Mouse (Mus musculus) intestine, postnatal 0 days (tissue): ENCODE measurements around the gene A4galt. TPM values are rescaled to one million over a fixed set of nuclear protein-coding genes. Genes with fewer than 3 reads are reported as not detected.

ENCODE experiments used
- ATAC-seq: fragments of 200-750 bp; cut with Nextera tagmentation; 2 replicates; pipeline ENCODE4 v1.8.0; 2017; ENCODE audit warnings: mild to moderate bottlenecking, moderate TSS enrichment, moderate library complexity
- H3K27ac ChIP-seq: fragments of 300-500 bp; sonication (generic); 2 replicates; pipeline ENCODE4 v1.5.1; 2014; ENCODE audit warnings: mild to moderate bottlenecking, low read depth, low read length, moderate library complexity
- H3K27me3 ChIP-seq: fragments of 300-500 bp; sonication (generic); replicated peaks from 2 replicates; pipeline ENCODE4 v1.6.1; 2014; ENCODE audit warnings: low read length, mixed read lengths; ENCODE audit not compliant: control insufficient read depth, insufficient read depth
- H3K36me3 ChIP-seq: fragments of 300-500 bp; sonication (generic); 2 replicates; pipeline ENCODE4 v1.6.1; 2014; ENCODE audit warnings: mild to moderate bottlenecking, moderate library complexity; ENCODE audit not compliant: control insufficient read depth, insufficient read depth
- H3K4me1 ChIP-seq: fragments of 300-500 bp; sonication (generic); replicated peaks from 2 replicates; pipeline ENCODE4 v1.6.1; 2014; ENCODE audit warnings: antibody characterized with exemption, low read length, mixed read lengths; ENCODE audit not compliant: control insufficient read depth, insufficient read depth
- H3K4me2 ChIP-seq: fragments of 300-500 bp; sonication (generic); replicated peaks from 2 replicates; pipeline ENCODE4 v1.6.1; 2014; ENCODE audit warnings: low read depth, mild to moderate bottlenecking, moderate library complexity
- H3K4me3 ChIP-seq: fragments of 300-500 bp; sonication (generic); 2 replicates; pipeline ENCODE4 v1.5.1; 2014; ENCODE audit warnings: low read depth, low read length
- H3K9ac ChIP-seq: fragments of 300-500 bp; sonication (generic); 2 replicates; pipeline ENCODE4 v1.6.1; 2014; ENCODE audit warnings: mild to moderate bottlenecking, low read depth, low read length
- H3K9me3 ChIP-seq: fragments of 300-500 bp; sonication (generic); 2 replicates; pipeline ENCODE4 v1.6.1; 2016; ENCODE audit warnings: mixed run types; ENCODE audit not compliant: control insufficient read depth
- CTCF ChIP-seq: sonication (generic); IDR thresholded peaks from 2 replicates; pipeline ENCODE4 v1.5.1; 2016; ENCODE audit warnings: low read depth, mild to moderate bottlenecking, control low read depth, antibody characterized with exemption, moderate library complexity
- WGBS: fragments of 180-500 bp; shearing (Covaris S2); extraction: QIAGEN DNeasy Blood & Tissue Kit; methylation state at CpG from one replicate; pipeline ENCODE4 v1.1.7; 2014; 5-methylcytosine and 5-hydroxymethylcytosine counted together
- polyA plus RNA-seq: library from polyadenylated mRNA; unstranded; fragments of >200 nt; fragmentation: Nextera tagmentation; extraction: Ambion mirVana; gene quantifications from 2 replicates; pipeline ENCODE4 v1.2.1, GENCODE M21; 2015

Gene A4galt
- polyA plus RNA-seq, 1 experiment from 2014 or later, result 8.6 TPM

DNA sequence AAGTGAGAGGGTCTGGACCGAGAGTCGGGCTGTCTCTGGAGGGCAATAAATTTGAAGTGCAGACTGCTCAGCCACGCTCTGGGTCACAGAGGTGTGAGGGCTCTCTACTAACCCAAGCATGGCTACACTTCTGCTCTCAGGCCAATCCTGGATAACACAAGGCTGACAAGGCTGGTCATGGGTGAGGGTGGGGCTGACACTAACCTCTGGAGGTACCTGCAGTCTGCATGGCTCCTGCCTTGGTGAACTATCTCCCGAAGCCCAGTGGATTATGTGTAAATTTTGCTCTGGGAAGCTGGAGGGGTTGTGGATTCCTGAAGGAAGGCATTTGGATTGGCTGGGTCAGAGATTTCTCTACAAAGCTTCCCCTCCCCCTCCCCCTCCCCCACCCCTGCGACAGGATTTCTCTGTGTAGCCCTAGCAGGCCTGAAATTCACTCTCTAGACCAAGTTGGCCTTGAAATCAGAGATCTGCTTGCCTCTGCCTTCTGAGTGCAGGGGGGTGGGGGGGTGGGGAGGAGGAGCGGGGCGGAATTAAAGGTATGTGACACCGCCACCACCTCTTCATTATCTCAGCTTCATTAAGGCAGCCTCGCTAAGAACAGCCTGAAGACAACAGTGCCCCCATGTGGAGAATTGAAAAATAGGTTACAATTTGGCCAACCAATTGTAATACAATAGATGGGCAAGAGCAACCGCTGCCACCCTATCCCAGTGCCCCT is 46.7 kb downstream of the A4galt start:
- H3K4me1 ChIP-seq, result no peaks in the 10 kb centered on the region
- ATAC-seq, result peak; percentile 64
- H3K4me2 ChIP-seq, result peak overlapping the region; percentile 54
- no peaks in the 10 kb centered on the region for H3K9me3 ChIP-seq
- 21% methylated on average over 9 of the region's 10 CpGs for WGBS
- no peaks in the 10 kb centered on the region for H3K27me3 ChIP-seq
- no peak overlapping the region for H3K9ac ChIP-seq
- H3K36me3 ChIP-seq, result no peaks in the 10 kb centered on the region
- H3K27ac ChIP-seq, result no peak overlapping the region
- TF ChIP-seq CTCF, result peak; percentile 83
- no peak overlapping the region for H3K4me3 ChIP-seq

DNA sequence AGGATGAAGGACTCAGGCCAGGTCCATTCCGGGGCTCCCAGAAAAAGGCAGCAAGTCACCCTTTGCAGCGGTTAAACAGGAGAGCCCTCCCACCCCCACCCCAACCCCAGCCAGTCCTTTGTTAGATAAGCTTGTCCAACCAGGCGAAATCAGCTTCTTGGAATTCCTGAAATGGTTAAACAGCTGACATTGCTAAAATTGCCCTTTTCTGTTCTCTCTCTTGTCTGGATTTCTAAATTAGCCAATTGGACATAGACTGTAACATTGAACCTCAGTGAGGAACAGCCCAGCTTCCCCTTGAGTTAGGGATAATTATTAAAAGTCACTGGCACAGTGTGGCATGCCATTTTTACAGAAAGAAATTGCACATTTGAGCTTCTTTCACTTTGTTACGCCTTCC is 49.2 kb downstream of the A4galt start:
- Histone ChIP-seq H3K27ac (no peak overlapping the region), H3K9ac (no peak overlapping the region), H3K4me2 (no peak overlapping the region), H3K27me3 (no peaks in the 10 kb centered on the region), H3K36me3 (no peaks in the 10 kb centered on the region), H3K4me1 (no peaks in the 10 kb centered on the region), H3K9me3 (no peaks in the 10 kb centered on the region), H3K4me3 (no peak overlapping the region)
- ATAC-seq, result no peak
- 66% methylated on average over 4 of the region's 4 CpGs for WGBS
- TF ChIP-seq CTCF, result no peak

DNA sequence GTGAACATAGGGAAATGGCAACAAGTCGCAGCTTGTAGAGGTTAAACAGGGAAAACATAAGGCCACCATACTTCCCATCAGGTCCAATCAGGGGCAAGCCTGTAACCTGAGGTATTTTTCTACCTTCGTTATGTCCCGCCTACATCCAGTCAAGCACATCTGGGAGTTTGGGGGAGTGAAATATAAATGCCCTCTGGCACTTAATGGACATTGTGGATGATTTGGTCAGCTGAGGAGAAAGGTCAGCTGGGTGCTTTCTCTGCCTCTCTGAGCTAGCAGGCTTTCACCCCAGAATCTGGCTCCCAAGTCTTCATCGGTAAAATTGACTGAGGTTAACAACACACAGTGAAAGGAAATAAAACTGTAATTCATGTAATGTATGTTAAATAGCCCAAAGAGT is 58.2 kb downstream of the A4galt start:
- no peaks in the 10 kb centered on the region for H3K36me3 ChIP-seq
- no peak for ATAC-seq
- H3K27ac ChIP-seq, result no peak overlapping the region
- H3K4me1 ChIP-seq, result no peaks in the 10 kb centered on the region
- 93% methylated on average over 4 of the region's 4 CpGs for WGBS
- no peak overlapping the region for H3K4me3 ChIP-seq
- TF ChIP-seq CTCF, result no peak
- H3K4me2 ChIP-seq, result no peak overlapping the region
- no peak overlapping the region for H3K9ac ChIP-seq
- no peaks in the 10 kb centered on the region for H3K27me3 ChIP-seq
- no peaks in the 10 kb centered on the region for H3K9me3 ChIP-seq

DNA sequence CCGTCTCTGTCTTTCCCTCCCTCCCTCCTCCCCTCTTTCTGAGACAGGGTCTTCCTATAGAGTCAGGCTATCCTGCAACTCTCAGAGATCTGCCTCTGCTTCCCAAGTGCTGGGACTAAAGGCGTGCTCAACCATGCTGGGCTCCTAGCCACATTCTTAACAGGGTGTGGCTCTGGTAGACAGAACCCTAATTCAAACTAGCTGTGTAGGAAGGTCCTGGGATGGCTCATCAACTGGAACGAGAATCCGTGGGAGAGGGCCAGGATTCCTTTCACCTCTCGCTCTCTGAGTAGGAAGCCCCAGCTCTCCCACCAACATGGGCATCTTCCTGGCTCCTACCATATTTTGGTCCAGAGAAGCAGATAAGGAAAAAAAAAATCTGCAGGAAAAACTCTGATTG is 69.2 kb downstream of the A4galt start:
- Histone ChIP-seq H3K9ac (no peak overlapping the region), H3K27me3 (no peaks in the 10 kb centered on the region), H3K4me3 (no peak overlapping the region), H3K36me3 (no peaks in the 10 kb centered on the region), H3K4me1 (no peaks in the 10 kb centered on the region), H3K4me2 (no peak overlapping the region), H3K27ac (no peak overlapping the region), H3K9me3 (no peaks in the 10 kb centered on the region)
- ATAC-seq, result no peak
- 61% methylated on average over 5 of the region's 5 CpGs for WGBS
- no peak for TF ChIP-seq CTCF

DNA sequence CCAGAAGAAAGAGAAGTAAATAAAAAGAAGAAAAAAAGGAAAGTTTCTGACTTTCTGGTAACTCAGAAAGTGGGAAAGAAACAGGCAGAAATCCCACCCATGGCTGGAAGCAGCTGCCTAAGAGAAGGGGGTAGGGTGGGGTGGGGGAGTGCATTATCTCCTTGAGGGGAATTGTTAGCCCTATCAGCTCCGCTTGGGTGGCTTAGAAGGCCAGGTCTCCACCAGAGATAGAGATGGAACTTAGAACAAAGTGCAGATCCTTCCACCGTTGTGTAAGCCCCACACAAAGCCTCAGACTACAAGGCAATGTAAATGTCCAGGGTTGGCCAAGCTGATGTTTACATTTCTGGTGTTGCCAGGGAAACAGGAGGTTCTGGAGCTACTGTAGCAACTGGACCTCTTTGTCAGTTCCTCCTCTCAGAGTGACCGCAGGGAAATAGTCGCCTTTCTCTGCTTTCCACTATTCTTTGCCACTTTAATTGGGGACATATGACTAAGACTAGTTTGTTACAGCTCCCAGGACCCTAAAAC is 69.7 kb downstream of the A4galt start:
- H3K9ac ChIP-seq, result no peak overlapping the region
- no peak overlapping the region for H3K4me3 ChIP-seq

DNA sequence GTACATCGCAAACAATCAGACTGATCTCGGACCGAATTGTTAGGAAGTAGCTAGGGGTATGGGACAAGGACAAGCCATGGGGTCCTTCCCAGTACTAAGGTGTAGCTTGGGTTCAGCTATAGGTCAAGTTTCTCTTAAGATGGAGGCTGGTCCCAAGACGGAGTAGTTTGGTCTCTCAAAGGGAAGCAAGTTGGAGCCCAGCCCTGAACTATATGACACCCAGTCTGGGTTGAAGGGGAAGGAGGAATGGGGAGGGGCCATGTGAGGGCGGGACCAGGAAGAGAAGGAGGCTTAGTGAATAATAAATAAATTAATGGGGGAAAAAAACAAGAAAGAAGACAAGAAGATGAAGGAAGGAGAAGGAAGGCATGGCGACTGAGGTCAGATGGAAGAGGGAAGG is 71.6 kb downstream of the A4galt start:
- Histone ChIP-seq H3K36me3 (no peaks in the 10 kb centered on the region), H3K27me3 (no peaks in the 10 kb centered on the region), H3K27ac (no peak overlapping the region), H3K4me1 (no peaks in the 10 kb centered on the region), H3K9me3 (no peaks in the 10 kb centered on the region), H3K4me3 (no peak overlapping the region), H3K9ac (no peak overlapping the region), H3K4me2 (no peak overlapping the region)
- WGBS, result 84% methylated on average over 6 of the region's 6 CpGs
- no peak for ATAC-seq
- TF ChIP-seq CTCF, result no peak

More for the DNA sequence above, 69.7 kb downstream of the A4galt start:
- TF ChIP-seq CTCF, result no peak
- ATAC-seq, result no peak
- H3K4me2 ChIP-seq, result no peak overlapping the region
- H3K4me1 ChIP-seq, result no peaks in the 10 kb centered on the region
- H3K27me3 ChIP-seq, result no peaks in the 10 kb centered on the region
- no peak overlapping the region for H3K27ac ChIP-seq
- H3K36me3 ChIP-seq, result no peaks in the 10 kb centered on the region
- WGBS, result 43% methylated on average over 4 of the region's 4 CpGs
- no peaks in the 10 kb centered on the region for H3K9me3 ChIP-seq

Other genes starting within 250 kb of the A4galt start
- 1.1 and 1.2 TPM in 2 replicates for gene Nfam1, start 218.5 kb downstream of the A4galt start, polyA plus RNA-seq
- gene Serhl, start 162.3 kb downstream of the A4galt start, polyA plus RNA-seq, result 58.5 and 65.6 TPM in 2 replicates
- 32.1 and 32.7 TPM in 2 replicates for gene Rrp7a, start 129.0 kb downstream of the A4galt start, polyA plus RNA-seq
- gene Poldip3, start 102.4 kb downstream of the A4galt start, polyA plus RNA-seq, result 49.8 and 51.6 TPM in 2 replicates
- gene Cyb5r3, start 79.2 kb downstream of the A4galt start, polyA plus RNA-seq, result 117 and 126 TPM in 2 replicates
- gene Arfgap3, start 98.5 kb upstream of the A4galt start, polyA plus RNA-seq, result 119 and 124 TPM in 2 replicates
- 40.9 and 47.3 TPM in 2 replicates for gene Pacsin2, start 212.8 kb upstream of the A4galt start, polyA plus RNA-seq